Mouse (Mus musculus) T-cell, adult 2 months (primary cell): ENCODE measurements at regions not wholly inside any gene's neighbourhood (a gene's known extent, or its start where the extent isn't known, plus 50 kb on each side); places are given as distances from the start of the nearest gene placed in this dataset.

Experiments used
- DNase-seq: peaks from one replicate; pipeline ENCODE4 v3.0.0; 2022; ENCODE audit warnings: low spot score

DNA sequence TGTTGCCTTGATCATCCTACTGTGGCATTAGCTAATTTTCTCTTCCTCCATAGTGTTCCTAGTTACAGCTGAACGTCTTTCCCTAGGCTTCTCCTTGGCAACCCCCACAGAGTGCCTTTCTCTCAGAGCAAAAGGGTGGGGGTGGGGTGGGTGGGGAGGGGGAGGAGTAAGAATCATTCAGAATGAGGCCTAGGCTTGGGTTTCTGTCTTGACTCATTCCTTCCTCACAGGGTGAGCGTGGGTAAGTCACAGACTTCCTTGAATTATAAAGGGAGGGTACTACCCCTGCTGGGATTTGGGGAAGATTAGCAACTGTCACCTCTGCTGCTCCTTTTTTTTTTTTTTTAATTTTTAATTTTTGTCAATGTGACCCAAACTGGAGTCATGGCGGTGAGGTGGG lies 114.5 kb downstream of the Dhx35 start:
- no peak for DNase-seq

DNA sequence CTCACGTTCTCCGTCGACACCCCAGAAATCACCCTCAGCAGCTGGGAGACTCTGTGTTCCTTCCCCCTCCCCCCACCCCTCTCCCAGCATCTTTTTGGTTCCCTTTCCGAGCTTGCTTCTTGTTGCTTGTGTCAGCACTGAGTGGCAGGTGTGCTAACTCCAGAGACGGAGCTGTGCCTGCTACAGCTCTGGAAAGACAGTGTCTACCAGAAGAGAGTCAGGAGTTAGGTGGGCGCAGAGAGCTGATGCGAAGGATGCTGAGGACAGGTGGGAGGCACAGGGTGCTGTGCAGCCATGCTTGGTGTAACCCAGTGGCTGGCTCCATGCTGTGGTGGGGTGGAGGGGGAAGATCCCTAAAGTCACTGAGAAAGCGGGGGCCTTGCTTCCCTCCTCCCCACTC lies 115.7 kb downstream of the Dhx35 start:
- no peak for DNase-seq

DNA sequence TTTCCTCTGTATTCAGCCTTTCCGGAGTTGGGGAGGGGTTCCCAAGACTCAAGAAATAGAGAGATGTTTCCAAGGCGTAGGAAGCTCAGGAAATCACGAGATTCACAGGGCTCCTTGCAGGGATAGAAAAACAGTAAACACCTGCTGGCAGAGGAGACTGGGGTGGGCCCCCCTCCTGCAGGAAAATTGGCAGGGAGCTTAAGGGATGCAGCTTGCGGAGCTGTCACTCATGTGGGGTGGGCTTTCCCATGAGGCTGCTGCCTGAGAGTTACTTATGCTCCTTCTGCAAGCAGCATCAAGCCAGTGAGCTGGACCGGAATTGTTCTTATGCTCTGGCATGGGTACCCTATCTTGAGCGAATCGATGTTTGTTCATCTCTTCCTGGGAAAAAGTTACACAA lies 116.6 kb downstream of the Dhx35 start:
- DNase-seq: no peak

DNA sequence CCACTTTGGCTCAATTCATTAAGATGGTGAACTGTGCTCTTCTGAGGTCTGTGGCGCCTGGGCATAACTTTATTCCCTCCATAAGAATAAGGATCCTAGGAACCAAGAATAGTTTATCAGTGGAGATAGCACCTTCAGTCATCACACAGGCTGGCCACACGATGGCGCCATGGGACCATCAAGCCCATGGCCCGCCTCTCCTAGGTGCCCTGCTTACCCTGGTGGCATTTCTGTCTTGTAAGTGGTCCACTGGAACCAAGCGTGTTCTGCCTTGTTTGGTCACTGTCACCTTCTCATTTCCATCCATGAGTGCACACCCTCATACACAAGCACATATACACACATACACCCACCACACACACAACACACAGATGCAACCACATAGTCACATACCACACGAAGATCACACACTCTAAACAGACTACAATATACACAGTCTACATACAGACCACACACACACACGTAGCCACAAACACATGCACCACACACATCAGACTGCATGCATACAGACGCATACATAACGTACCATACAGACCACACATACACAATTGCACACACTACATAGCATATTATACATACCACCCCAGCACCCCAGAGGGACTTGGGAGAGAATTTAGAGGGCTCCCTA lies 118.1 kb downstream of the Dhx35 start:
- DNase-seq: peak; percentile 6

DNA sequence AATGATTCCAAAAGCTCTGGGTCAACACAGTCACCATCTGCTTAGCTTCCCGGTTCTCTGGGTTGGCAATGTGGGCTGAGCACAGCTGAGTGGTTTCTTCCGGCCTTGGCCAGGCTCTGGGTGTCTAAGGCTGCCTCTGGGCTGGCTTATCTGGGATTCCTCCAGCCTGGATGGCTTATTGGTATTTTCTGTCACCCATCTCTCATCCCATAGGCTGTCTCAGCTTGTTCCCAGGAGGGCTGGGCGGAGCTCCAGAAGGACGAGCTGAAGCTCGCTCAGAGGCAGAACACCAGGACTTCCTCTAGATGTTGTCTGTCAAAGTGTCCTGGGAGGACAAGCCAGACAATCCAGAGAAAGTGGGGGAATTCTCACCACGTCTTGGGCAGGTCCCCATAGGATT lies 122.8 kb downstream of the Dhx35 start:
- no peak for DNase-seq

DNA sequence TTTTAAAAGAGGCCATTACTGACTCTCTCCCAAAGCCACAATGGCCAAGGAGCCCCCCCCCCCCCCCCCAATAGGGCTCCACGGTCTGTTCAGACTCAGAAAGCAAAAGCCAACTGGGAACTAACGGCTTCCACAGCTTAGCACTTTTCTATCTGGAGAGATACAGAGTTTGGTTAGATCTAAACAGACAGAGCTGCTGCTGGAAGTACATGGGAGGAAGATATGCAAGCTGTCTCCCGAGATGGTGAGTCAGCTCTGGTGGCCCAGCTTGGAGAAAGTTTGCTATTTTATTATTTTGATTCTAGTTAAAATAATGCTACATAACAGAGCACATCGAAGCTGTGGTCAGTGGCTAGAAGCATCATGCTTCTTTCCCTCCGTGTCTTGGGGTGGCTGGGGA lies 123.7 kb downstream of the Dhx35 start:
- no peak for DNase-seq

DNA sequence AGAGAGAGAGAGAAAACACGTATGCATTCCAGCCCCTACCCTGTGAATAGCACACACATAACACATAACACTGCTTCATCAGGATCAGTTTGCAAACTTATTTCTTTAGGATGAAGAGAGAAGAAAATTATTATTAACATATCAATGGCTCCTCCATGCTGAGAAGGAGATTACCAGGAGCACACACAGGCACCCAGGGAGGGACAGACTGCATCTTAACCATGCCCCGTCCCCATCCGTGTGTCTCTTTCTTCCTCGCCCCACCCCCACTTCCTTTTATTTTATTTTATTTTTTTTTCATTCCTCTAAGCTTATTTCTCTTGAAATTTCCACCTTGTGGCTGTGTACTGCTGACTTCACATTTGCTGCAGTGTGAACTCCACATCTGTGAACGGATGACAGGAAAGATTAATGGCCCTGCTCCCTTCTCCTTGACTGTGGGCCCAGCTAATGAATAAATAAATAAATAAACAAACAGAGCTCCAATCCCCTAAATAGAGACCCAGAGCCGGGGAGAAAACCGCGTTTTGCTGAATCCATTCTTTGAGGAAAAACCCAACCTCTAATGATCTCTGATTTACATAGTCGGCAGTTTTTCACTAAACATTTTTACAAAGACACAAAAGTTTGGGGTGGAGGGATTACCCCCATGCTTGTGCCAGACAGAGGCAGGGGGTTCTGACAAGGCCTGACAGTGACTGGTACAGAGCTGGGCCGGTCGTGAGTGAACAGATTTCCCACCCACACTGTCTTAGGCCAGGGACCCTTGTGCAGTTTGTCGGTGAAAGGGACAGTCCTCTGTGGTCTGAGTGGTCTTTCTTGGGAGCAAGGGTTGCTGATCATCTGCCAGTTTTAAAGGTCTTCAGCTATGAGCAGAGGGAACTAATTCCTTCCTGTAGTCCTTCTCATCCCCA lies 127.0 kb downstream of the Dhx35 start:
- no peak for DNase-seq

DNA sequence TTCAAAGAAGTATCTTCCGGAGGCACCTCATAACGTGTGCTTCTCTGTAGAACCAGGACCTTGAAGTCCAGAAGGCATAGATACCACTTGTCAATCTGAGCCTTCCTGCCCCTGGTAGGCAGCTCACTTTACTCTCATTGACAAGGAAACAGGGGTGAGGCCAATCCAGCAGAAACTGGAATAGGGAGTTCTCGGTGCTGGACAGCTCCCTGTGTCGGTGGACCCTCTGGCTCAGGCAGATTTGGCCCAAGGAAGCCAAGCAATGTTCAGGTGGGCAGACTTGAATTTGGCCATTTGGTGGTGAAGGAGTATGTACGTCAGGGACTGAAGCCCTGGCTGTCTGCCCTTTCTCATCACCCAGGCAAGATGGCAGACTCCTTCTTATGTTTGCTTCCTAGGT lies 128.2 kb downstream of the Dhx35 start:
- no peak for DNase-seq

DNA sequence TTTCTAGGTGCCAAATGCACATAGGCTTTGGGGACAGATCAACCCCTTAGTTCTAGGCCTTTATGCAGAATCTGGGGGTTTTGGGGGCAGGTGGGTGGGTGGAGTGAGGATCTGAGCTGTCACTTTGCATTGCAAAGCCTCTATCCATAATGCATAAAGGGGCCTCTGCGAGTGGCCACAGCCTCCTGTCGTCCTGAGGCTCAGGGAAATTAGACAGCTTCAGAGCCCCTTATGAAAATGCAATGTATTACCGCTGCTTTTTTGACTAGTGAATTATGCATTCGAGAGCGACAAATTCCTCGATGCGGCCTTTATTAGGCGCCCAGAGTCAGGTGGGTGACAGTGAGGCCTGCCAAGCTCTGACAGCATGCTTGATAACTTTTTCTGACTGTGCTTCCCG lies 134.9 kb downstream of the Dhx35 start:
- no peak for DNase-seq

DNA sequence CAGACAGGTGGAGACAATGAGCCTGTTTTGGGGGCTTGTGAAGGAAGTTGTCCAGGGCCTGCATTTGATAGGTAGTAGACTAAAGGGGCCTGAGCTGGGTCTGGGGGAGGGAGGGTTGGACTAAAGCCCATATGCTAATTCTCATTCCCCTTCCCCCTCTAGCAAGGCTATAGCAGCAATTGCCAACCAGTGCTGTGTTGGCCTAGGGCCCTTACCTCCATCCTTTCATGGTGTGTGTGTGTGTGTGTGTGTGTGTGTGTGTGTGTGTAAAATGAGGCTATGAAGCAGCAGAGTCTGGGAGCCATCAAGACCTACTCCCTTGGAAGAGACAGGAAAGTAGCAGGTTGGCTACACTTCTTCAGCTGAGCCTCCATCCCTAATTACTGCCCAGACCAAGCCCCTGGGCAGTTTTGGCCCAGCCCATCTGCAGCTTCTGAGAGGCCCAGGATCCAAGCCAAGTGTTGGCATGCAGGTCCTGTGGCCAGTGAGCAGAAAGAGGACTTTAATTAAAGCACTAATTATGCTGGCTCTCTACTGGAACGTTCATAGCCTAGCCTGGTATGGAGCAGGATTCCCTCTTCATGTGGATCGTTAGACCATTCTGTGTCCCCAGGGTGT lies 143.4 kb downstream of the Dhx35 start:
- DNase-seq: no peak

DNA sequence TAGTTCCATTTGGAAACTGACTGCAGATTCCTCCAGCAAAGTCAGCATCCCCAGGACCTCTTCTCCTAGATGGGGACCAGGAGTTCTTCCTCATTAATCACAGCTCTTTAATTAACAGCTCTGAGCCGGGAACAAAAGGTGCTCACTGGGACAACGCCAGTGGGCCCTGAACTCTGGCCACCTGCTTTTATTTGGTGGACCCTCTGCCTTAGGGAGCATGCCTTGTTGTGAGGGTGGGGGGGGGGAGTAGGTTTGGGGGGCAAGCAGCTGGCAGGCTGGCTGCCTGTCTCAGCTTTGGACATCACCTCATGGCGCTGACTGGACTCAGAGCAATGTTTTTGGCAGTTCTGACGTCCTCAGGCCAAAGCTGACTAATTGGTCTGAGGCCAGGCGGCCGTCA lies 154.8 kb downstream of the Dhx35 start:
- no peak for DNase-seq

DNA sequence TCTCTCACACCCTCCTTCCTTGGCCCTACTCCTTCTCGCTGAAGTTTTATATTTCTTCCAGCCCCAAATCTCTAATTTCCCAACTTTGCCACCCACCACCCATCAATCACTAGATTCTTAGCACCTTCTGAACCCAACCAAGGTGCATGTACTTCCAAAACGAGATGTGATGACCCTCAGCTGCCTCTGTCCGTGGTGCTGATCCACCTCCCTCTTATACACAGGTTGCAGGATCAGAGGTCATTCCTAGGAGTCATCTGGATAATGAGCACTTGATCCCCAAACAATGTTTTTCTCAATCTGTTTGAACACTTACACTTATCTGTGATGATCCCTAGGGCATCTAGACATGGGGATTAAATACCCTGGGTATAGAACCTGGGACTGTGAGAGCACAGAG lies 156.5 kb downstream of the Dhx35 start:
- no peak for DNase-seq

DNA sequence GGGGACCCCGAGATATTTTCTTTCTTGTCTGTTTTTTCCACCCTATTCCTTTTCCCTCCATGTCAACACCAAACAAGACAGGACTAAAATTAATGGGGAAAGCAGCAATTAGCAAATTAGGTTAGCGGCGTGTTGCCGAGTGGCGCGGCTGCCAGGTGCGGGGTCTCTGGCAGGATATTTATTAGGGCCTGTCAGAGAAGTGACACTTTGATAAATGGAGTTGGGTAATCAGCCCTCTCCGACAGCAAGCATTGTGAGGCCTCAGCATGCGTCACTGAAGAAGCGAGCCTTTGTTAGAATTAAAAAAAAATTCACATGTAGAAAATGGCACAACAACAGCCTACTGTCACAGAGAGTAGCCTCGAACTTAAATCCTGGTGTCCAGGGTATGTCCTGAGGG lies 162.3 kb downstream of the Dhx35 start:
- DNase-seq: no peak

DNA sequence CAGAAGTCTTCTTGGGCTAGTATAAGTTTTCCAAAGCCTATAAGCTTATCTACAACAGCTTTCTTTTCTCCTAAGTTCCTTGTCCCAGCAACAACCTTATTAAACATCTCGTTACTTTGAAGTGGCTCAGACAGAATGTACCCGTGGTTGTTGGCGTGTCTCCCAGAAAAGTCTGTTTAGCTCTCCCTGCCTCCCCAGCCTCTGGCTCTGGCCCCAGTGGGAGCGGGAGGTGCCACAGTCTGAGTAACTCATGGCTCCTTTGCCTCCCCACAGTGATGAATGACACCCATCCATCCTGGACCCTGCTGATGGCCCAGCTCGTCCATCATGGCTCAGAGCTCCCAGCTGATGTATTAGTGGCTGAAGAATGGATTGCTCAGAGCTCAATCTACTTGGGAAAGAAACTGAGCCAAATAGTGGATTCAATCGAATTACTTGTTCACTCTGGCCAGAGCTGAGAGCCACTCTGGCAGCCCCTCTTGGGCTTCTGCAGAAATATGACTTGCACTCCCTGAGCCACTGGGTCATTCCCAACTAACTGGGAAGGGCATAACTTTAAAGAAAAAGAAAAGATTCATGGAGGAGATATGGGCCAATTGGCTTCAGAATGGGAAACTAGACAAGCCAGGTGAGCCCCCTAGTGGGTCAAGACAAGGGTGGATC lies 170.5 kb downstream of the Dhx35 start:
- DNase-seq: no peak

DNA sequence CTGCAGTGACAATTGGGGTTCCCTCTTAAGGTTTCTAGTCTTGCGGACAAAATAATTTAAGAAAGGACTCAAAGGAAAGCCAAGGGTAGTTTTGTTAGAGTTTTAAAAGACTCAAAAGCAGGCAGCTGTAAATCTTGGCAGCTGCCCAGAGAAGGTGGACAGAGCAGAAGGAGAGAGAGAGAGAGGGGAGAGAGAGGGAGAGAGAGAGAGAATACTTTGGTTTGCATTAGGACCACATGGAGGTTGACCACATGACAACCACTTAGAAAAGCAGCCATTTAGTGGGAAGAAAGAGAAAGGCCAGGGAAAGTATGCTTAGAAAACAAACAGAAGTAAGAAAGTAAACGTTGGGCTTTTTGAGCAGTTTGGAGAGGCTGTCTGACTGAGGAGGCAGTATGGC lies 177.6 kb downstream of the Dhx35 start:
- DNase-seq: no peak

DNA sequence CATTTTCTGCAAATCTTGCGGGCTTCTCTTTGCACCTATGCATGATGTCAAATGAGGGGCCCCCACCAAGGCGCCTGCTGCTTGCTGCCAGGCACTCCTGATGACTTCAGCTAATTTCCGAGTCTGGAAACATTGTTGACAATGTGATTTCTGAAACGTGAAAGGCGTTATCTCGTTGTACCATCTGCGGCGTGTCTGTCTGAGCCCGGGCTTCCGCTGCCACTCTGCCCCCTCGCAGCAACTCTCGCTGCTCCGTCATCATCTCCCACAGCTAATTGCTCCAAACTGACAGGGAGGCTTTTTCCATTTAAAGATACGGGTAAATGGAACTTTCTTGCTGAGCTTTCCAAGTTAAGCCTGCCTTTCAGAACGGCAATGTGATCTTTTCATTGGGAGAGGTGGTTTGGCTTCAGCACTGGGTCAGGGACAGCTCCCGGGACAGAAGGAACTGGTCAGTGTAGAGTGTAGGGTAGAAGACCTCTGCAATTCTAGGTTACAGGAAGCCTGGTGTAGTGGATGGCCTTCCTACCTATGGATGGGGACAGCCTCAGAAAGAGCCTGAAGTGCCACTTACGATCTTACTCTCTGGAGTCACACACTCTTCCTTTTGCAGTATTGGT lies 191.0 kb downstream of the Dhx35 start:
- no peak for DNase-seq

DNA sequence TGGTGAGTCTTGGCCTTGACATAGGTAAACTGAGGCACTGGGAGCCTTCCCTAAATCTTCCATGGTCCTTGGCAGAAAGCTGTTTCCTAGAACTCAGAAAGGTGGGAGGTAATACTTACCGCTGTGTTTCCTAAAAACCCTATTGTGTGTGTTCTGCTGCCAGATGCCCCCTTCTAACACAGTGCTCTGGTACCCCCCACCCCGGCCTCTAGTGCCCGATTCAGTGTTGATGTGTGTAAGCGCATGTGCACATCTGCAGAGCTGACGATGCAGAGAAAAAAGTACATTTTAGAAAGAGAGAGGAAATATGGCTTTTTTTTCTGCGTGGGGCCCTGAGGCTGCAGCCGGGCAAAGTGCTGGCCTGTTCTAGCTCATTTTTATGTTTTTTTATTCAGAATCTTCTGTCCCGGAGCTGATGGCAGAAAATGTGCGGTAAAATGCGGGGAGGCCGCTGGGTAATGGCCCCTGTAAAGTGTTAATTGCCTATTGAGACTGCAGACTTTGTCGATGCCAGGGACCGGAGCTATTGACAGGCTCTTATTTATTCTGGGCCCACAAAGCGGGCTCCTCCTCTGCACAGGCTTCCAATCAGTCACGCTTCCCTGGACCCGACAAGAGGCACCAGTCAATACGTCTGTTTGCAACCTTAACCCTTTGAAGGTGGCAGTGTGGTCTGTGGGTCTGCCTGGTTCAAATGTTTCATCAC lies 208.0 kb downstream of the Dhx35 start:
- DNase-seq: no peak

DNA sequence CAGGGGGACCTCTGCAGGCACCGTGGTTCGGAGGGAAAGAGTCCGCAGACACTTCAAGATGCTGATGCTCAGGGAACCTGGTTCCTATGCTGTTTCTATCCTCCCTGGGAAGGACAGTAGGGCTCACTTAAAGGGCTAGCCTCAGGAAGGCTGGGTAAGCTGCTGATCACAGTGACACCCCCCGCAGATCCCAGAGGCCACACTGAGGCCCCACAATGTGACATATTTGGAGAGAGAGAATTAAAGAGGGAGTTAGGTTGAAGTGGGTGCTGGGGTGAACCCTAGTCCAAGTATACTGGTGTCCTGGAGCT lies 208.5 kb downstream of the Dhx35 start:
- DNase-seq: no peak

DNA sequence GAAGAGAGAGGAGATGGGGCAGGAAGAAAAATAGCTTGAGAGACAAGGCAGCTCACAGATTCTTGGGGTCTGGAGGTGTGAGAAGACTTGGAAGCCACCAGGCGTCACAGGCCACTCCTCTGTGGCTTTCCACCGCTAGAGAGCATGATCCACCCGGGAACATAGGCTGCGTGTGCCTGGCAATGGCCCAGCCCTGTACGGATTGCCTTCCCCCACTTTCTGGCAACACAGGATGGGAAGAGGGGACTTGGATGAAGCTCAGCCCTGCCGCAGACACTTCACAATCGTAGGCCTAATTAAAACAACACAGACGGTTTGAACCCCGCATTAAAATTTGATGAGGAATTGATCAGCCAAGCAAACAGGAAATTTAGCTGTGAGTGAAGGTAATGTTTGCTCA lies 209.8 kb downstream of the Dhx35 start:
- no peak for DNase-seq

DNA sequence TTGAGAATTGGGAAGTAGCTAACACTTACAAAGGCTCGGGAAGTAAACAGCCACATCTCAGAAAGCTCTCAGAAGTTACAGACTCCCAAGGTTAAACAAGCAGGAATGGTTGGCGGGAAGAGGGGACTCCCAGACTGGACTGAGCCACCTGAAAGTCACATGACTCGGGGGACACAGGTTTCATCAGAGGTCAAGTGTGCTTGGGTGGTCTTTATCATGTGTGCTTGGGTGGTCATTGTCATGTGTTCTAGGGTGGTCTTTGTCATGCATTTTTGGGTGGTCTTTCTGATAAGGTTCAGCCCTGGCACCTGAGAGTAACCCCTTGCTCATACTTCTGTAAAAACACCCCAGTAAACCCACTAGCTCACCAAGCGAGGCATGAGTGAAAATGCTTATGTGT lies 218.1 kb downstream of the Dhx35 start:
- DNase-seq: no peak

DNA sequence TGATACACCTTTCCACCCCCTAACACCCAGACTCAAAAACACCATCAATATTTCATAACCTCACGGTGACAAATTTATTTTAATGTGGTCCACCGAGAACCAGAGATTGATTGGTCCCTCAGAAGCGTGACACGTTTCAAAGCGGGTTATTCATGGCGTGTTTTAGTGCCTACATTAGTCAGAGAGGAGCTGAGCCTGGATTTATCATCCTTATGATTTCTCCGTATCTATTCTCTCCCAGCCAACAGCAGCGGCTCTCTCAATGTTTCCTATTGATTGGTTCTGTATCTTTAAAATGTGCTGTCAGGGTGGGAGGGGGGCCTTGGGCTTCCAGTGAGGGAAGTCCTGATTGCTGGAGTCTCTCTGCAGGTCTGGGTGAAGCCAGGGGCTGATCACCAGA lies 219.9 kb downstream of the Dhx35 start:
- no peak for DNase-seq
